13 mouse cellular contexts compared by ENCODE assay signal in genomic region chr2:91324346-91324745, GRCm38 (mm10). TPM values are rescaled to one million over a fixed set of nuclear protein-coding genes. Genes with fewer than 3 reads are reported as not detected.
DNase-seq lines count a peak whose midpoint lies in the region; ATAC-seq and TF ChIP-seq lines count a peak whose summit lies in the region.
"Had no signal": no experiment of that assay in that cellular context is flagged by ENCODE, and none has a peak within 500 bp of the region (broad histone marks: within the 10 kb centered on the region; RNA-seq: fewer than 3 reads in every experiment).

No protein-coding gene starts in this region.

- no peak overlapping the region for H3K4me2 ChIP-seq in lung, embryonic 15.5 days
- no peak overlapping the region for H3K4me2 ChIP-seq in hindbrain, postnatal 0 days (ENCODE audit: low read depth, low read length)
- H3K4me2 ChIP-seq in neural tube, embryonic 15.5 days: no peak overlapping the region
- H3K4me2 ChIP-seq: limb, embryonic 12.5 days had no signal

- no peaks in the 10 kb centered on the region for H3K27me3 ChIP-seq in lung, embryonic 15.5 days
- H3K27me3 ChIP-seq in hindbrain, postnatal 0 days (ENCODE audit: insufficient read depth, low read length): no peaks in the 10 kb centered on the region
- no peaks in the 10 kb centered on the region for H3K27me3 ChIP-seq in neural tube, embryonic 15.5 days (replicated peaks)
- H3K27me3 ChIP-seq: limb, embryonic 12.5 days had no signal

- WGBS in lung, embryonic 15.5 days: 68% methylated on average over 1 of the region's 1 CpGs
- WGBS in hindbrain, postnatal 0 days: 47% methylated on average over 1 of the region's 1 CpGs
- WGBS in neural tube, embryonic 15.5 days: 33% methylated on average over 1 of the region's 1 CpGs

- no peak overlapping the region for H3K9ac ChIP-seq in lung, embryonic 15.5 days
- H3K9ac ChIP-seq in hindbrain, postnatal 0 days (replicated peaks; ENCODE audit: low read length): no peak overlapping the region
- no peak overlapping the region for H3K9ac ChIP-seq in neural tube, embryonic 15.5 days (replicated peaks)
- H3K9ac ChIP-seq: limb, embryonic 12.5 days had no signal

- no peak for TF ChIP-seq CTCF in hindbrain, postnatal 0 days (IDR thresholded peaks at IDR 0.05; ENCODE audit: low read depth)

- H3K4me3 ChIP-seq in lung, embryonic 15.5 days: no peak overlapping the region
- H3K4me3 ChIP-seq in hindbrain, postnatal 0 days (ENCODE audit: low read length): no peak overlapping the region
- no peak overlapping the region for H3K4me3 ChIP-seq in neural tube, embryonic 15.5 days (replicated peaks)
- H3K4me3 ChIP-seq: limb, embryonic 12.5 days had no signal

- peak; percentile 17; the same call in 1 of the 2 replicates for ATAC-seq in lung, embryonic 15.5 days (ENCODE audit: borderline replicate concordance, extremely low read depth, low FRiP score, low TSS enrichment)
- no peak; the same call in 1 of the 2 replicates for ATAC-seq in hindbrain, postnatal 0 days
- no peak for ATAC-seq in neural tube, embryonic 15.5 days (ENCODE audit: low FRiP score)
- ATAC-seq: intestine, embryonic 16.5 days had no signal

- peak; percentile 23 for DNase-seq in gastrocnemius, adult 18-20 months (ENCODE audit: low spot score)
- no peak for DNase-seq in gastrocnemius, postnatal 4 days (ENCODE audit: low spot score in 2 of 2)
- DNase-seq in lung, adult 18-20 months: no peak
- no peak for DNase-seq in hindbrain, postnatal 0 days (ENCODE audit: low spot score)
- no peak for DNase-seq in spleen, postnatal 14 days (ENCODE audit: low spot score in 2 of 2)
- no peak for DNase-seq in spleen, postnatal 4 days (ENCODE audit: low spot score in 2 of 2)
- DNase-seq: cerebellum, adult 9-10 months; thymus, adult 18-20 months had no signal

- H3K27ac ChIP-seq in lung, embryonic 15.5 days: peak overlapping the region; percentile 76
- H3K27ac ChIP-seq in hindbrain, postnatal 0 days: peak overlapping the region; percentile 74
- peak overlapping the region; percentile 74 for H3K27ac ChIP-seq in neural tube, embryonic 15.5 days (replicated peaks)
- H3K27ac ChIP-seq: limb, embryonic 12.5 days; macrophage had no signal

- peaks cover 48% of the 10 kb centered on the region for H3K4me1 ChIP-seq in lung, embryonic 15.5 days
- peaks cover 23% of the 10 kb centered on the region; the same call in 1 of the 2 replicates for H3K4me1 ChIP-seq in hindbrain, postnatal 0 days (ENCODE audit: insufficient read depth, low read length)
- H3K4me1 ChIP-seq in neural tube, embryonic 15.5 days: peaks cover 34% of the 10 kb centered on the region
- H3K4me1 ChIP-seq: limb, embryonic 12.5 days had no signal

- H3K36me3 ChIP-seq in lung, embryonic 15.5 days: no peaks in the 10 kb centered on the region
- H3K36me3 ChIP-seq in hindbrain, postnatal 0 days (ENCODE audit: insufficient read depth, low read length): no peaks in the 10 kb centered on the region
- no peaks in the 10 kb centered on the region for H3K36me3 ChIP-seq in neural tube, embryonic 15.5 days
- H3K36me3 ChIP-seq: limb, embryonic 12.5 days had no signal

- no peaks in the 10 kb centered on the region for H3K9me3 ChIP-seq in lung, embryonic 15.5 days
- no peaks in the 10 kb centered on the region for H3K9me3 ChIP-seq in hindbrain, postnatal 0 days (ENCODE audit: low read length)
- H3K9me3 ChIP-seq in neural tube, embryonic 15.5 days (replicated peaks): no peaks in the 10 kb centered on the region
- H3K9me3 ChIP-seq: limb, embryonic 12.5 days had no signal

RNA-seq across cellular contexts. Expression of gene Arfgap2, which starts 59.6 kb away (rescaled TPM):
- 100 to 1,000 TPM; 136 to 146 TPM for total RNA-seq in gastrocnemius, adult 18-20 months (2021)
- 10 to 100 TPM; 86.1 to 95.9 TPM for total RNA-seq in gastrocnemius, postnatal 4 days (2021)
- polyA plus RNA-seq in lung, embryonic 15.5 days (2015; fragmentation: Nextera tagmentation; extraction: Ambion mirVana): 89.5 and 93.0 TPM in 2 replicates
- 41.8 and 54.4 TPM in 2 replicates for total RNA-seq in hindbrain, postnatal 0 days (2014; rRNA removed)
- 53.8 and 54.1 TPM in 2 replicates for polyA plus RNA-seq in hindbrain, postnatal 0 days (2015; fragmentation: Nextera tagmentation; extraction: Ambion mirVana)
- 62.0 and 68.9 TPM in 2 replicates for polyA plus RNA-seq in neural tube, embryonic 15.5 days (2015; fragmentation: Nextera tagmentation; extraction: Ambion mirVana)
